Mouse (Mus musculus) forebrain, embryonic 14.5 days (tissue): ENCODE measurements around the gene Ugt1a6b. TPM values are rescaled to one million over a fixed set of nuclear protein-coding genes. Genes with fewer than 3 reads are reported as not detected.
A peak's percentile ranks its signal among the peaks of the same experiment; 100 is the strongest.

Experiments used
- ATAC-seq: fragments of 200-750 bp; cut with Nextera tagmentation; 2 replicates; pipeline ENCODE4 v1.8.0; 2017; ENCODE audit warnings: mild to moderate bottlenecking, moderate library complexity
- DNase-seq: peaks from one replicate; pipeline ENCODE4 v3.0.0-alpha.2; 2015; ENCODE audit warnings: low spot score
- H3K27ac ChIP-seq: fragments of 300-500 bp; sonication (generic); 2 replicates; pipeline ENCODE4 v1.5.1; 2014; ENCODE audit warnings: low read depth, mild to moderate bottlenecking, control low read depth, low read length, moderate library complexity
- H3K27me3 ChIP-seq: fragments of 300-500 bp; sonication (generic); replicated peaks from 2 replicates; pipeline ENCODE4 v1.6.1; 2014; ENCODE audit warnings: low read length, control low read depth, mixed read lengths; ENCODE audit not compliant: control insufficient read depth, insufficient read depth
- H3K36me3 ChIP-seq: fragments of 300-500 bp; sonication (generic); 2 replicates; pipeline ENCODE4 v1.6.1; 2014; ENCODE audit warnings: low read length, control low read depth; ENCODE audit not compliant: control insufficient read depth, insufficient read depth
- H3K4me1 ChIP-seq: fragments of 300-500 bp; sonication (generic); 2 replicates; pipeline ENCODE4 v1.6.1; 2014; ENCODE audit warnings: antibody characterized with exemption, low read length, control low read depth; ENCODE audit not compliant: control insufficient read depth, insufficient read depth
- H3K4me2 ChIP-seq: fragments of 300-500 bp; sonication (generic); 2 replicates; pipeline ENCODE4 v1.6.1; 2014; ENCODE audit warnings: mild to moderate bottlenecking, control low read depth, low read length
- H3K4me3 ChIP-seq: fragments of 300-500 bp; sonication (generic); 2 replicates; pipeline ENCODE4 v1.5.1; 2014; ENCODE audit warnings: low read depth, low read length, control low read depth
- H3K9ac ChIP-seq: fragments of 300-500 bp; sonication (generic); 2 replicates; pipeline ENCODE4 v1.6.1; 2014; ENCODE audit warnings: mild to moderate bottlenecking, low read length, control low read depth, moderate library complexity
- H3K9me3 ChIP-seq: fragments of 300-500 bp; sonication (generic); replicated peaks from 2 replicates; pipeline ENCODE4 v1.6.1; 2016; ENCODE audit warnings: low read length, control low read depth, mixed read lengths; ENCODE audit not compliant: control insufficient read depth
- WGBS: fragments of 180-500 bp; shearing (Covaris S2); extraction: QIAGEN DNeasy Blood & Tissue Kit; methylation state at CpG from one replicate; pipeline ENCODE4 v1.1.7; 2014; 5-methylcytosine and 5-hydroxymethylcytosine counted together
- polyA plus RNA-seq: library from polyadenylated mRNA; unstranded; fragments of >200 nt; fragmentation: Nextera tagmentation; extraction: Ambion mirVana; gene quantifications from 2 replicates; pipeline ENCODE4 v1.2.1, GENCODE M21; 2014

Gene Ugt1a6b
- polyA plus RNA-seq, 1 experiment from 2014 or later: 2.0 TPM

- ATAC-seq (no peak), DNase-seq (no peak)
- WGBS: 57% methylated on average over 2 of the region's 2 CpGs
- Histone ChIP-seq H3K4me3 (no peak overlapping the region), H3K9ac (no peak overlapping the region), H3K36me3 (peaks cover 14% of the 10 kb centered on the region), H3K27me3 (no peaks in the 10 kb centered on the region), H3K4me1 (no peaks in the 10 kb centered on the region), H3K9me3 (peaks cover 66% of the 10 kb centered on the region), H3K27ac (no peak overlapping the region), H3K4me2 (no peak overlapping the region)
Observed at GRCm38 (mm10) chr1:88255466-88255857, 152.4 kb downstream of the Ugt1a6b start.

- Histone ChIP-seq H3K9me3 (peaks cover 58% of the 10 kb centered on the region), H3K36me3 (peaks cover 21% of the 10 kb centered on the region), H3K4me2 (no peak overlapping the region), H3K27me3 (no peaks in the 10 kb centered on the region), H3K4me1 (no peaks in the 10 kb centered on the region), H3K9ac (no peak overlapping the region), H3K27ac (no peak overlapping the region), H3K4me3 (no peak overlapping the region)
- DNase-seq (no peak), ATAC-seq (no peak)
- WGBS: 81% methylated on average over 13 of the region's 13 CpGs
Observed at GRCm38 (mm10) chr1:88255989-88256754, 153.1 kb downstream of the Ugt1a6b start.

- Histone ChIP-seq H3K4me2 (no peak overlapping the region), H3K27me3 (no peaks in the 10 kb centered on the region), H3K9ac (no peak overlapping the region), H3K27ac (no peak overlapping the region), H3K4me1 (no peaks in the 10 kb centered on the region), H3K9me3 (peaks cover 53% of the 10 kb centered on the region), H3K4me3 (no peak overlapping the region), H3K36me3 (peaks cover 30% of the 10 kb centered on the region)
- ATAC-seq (no peak), DNase-seq (no peak)
- WGBS: 78% methylated on average over 10 of the region's 10 CpGs
Observed at GRCm38 (mm10) chr1:88256886-88257663, 154.0 kb downstream of the Ugt1a6b start.

DNA sequence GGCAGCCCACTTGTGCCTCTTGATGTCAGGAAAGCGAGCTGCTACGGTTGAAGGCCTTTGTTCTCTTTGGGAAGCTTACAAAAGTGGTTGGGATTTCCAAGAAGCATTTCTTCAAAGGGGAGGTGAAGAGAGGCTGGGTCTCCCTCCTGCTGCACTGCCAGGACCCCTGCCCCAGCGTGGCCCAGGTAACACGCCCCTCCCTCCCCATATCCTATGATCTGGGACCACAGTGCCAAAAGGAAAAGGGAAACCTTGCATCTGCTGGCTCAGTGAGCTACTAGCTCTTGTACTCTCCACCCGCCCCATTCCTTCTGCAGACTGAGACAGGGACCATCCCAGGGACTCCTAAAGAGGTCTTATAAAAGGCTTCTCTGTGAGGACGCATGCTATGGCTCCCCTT, 154.6 kb downstream of the Ugt1a6b start:
- Histone ChIP-seq H3K27me3 (no peaks in the 10 kb centered on the region), H3K36me3 (peaks cover 36% of the 10 kb centered on the region), H3K4me1 (no peaks in the 10 kb centered on the region), H3K27ac (no peak overlapping the region), H3K9ac (no peak overlapping the region), H3K4me3 (no peak overlapping the region), H3K9me3 (peaks cover 47% of the 10 kb centered on the region), H3K4me2 (no peak overlapping the region)
- WGBS: 84% methylated on average over 6 of the region's 6 CpGs
- DNase-seq (no peak), ATAC-seq (no peak)

- Histone ChIP-seq H3K27me3 (no peaks in the 10 kb centered on the region), H3K9ac (no peak overlapping the region), H3K4me3 (no peak overlapping the region), H3K36me3 (peaks cover 43% of the 10 kb centered on the region), H3K4me2 (no peak overlapping the region), H3K9me3 (peaks cover 41% of the 10 kb centered on the region), H3K27ac (no peak overlapping the region), H3K4me1 (no peaks in the 10 kb centered on the region)
- DNase-seq: no peak
- ATAC-seq: no peak
- WGBS: 74% methylated on average over 6 of the region's 6 CpGs
Observed at GRCm38 (mm10) chr1:88258361-88258760, 155.3 kb downstream of the Ugt1a6b start.

- DNase-seq: no peak
- 82% methylated on average over 8 of the region's 8 CpGs for WGBS
- ATAC-seq: no peak
Observed at GRCm38 (mm10) chr1:88258881-88259642, 156.0 kb downstream of the Ugt1a6b start.

DNA sequence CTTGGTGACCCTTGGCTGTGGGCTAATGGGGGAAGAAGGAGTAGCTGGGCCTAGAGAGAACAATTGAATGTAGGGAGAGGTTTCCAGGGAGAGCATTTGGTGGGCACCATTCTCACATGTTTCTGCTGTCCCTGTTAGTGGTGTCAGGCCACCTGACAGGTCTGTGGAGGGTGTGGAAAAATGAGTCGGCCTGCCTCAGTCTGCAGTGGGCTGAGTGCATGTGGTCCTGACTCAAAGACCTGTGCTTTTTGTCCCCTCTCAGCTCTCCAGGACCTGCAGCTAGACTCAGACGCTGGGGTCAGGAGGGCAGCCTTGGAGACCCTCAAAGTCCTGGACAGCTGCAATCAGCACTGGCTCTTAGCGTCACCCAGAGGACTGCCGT, 156.6 kb downstream of the Ugt1a6b start:
- 83% methylated on average over 4 of the region's 4 CpGs for WGBS
- DNase-seq: no peak
- H3K4me3 ChIP-seq: no peak overlapping the region
- H3K4me2 ChIP-seq: no peak overlapping the region
- H3K4me1 ChIP-seq: no peaks in the 10 kb centered on the region
- H3K9me3 ChIP-seq: peaks cover 31% of the 10 kb centered on the region
- no peak overlapping the region for H3K9ac ChIP-seq
- H3K27me3 ChIP-seq: no peaks in the 10 kb centered on the region
- H3K36me3 ChIP-seq: peaks cover 56% of the 10 kb centered on the region
- H3K27ac ChIP-seq: no peak overlapping the region
- ATAC-seq: peak; percentile 9

More at GRCm38 (mm10) chr1:88258881-88259642, 156.0 kb downstream of the Ugt1a6b start:
- Histone ChIP-seq H3K4me2 (no peak overlapping the region), H3K36me3 (peaks cover 50% of the 10 kb centered on the region), H3K9me3 (peaks cover 36% of the 10 kb centered on the region), H3K4me1 (no peaks in the 10 kb centered on the region), H3K4me3 (no peak overlapping the region), H3K27ac (no peak overlapping the region), H3K9ac (no peak overlapping the region), H3K27me3 (no peaks in the 10 kb centered on the region)

GRCm38 (mm10) chr1:88260114-88260513, 157.1 kb downstream of the Ugt1a6b start:
- 0 out of 2 replicates have a peak, but pooled peaks have one; percentile 5 for ATAC-seq
- no peak overlapping the region for H3K9ac ChIP-seq
- no peak overlapping the region for H3K4me3 ChIP-seq
- no peak overlapping the region for H3K27ac ChIP-seq
- no peaks in the 10 kb centered on the region for H3K27me3 ChIP-seq
- no peaks in the 10 kb centered on the region for H3K4me1 ChIP-seq
- peaks cover 60% of the 10 kb centered on the region for H3K36me3 ChIP-seq
- no peak for DNase-seq
- whole genome bisulfite sequencing: 85% methylated on average over 6 of the region's 6 CpGs
- no peak overlapping the region for H3K4me2 ChIP-seq
- peaks cover 26% of the 10 kb centered on the region for H3K9me3 ChIP-seq
